Mouse (Mus musculus) R1 (cell line): ENCODE results near the gene Brd3.

Experiments used
- DNase-seq: peaks from one replicate; pipeline ENCODE4 v3.0.0-alpha.2; 2018; ENCODE audit warnings: low read depth, low spot score

Brd3 gene

DNA sequence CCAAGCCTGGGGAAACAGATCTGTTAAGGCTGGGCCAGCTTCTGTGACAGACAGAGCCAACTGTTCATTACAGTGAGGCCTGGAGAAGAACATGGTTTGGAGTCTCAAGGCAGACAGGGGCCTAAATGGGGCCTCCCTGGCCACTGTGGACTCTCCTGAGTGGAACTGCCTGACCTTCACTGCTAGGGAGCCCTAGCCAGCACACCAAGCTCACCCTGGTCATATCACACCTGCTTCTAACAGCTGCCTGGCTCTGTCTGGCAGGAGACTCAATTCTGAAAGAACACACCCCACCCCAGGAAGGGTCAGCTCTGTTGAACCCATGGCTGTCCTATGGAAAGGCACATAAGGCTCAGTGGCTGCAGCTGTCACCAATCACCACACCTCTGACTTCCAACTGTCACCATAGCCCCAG lies 36.3 kb downstream of the Brd3 start:
- DNase-seq, result no peak

DNA sequence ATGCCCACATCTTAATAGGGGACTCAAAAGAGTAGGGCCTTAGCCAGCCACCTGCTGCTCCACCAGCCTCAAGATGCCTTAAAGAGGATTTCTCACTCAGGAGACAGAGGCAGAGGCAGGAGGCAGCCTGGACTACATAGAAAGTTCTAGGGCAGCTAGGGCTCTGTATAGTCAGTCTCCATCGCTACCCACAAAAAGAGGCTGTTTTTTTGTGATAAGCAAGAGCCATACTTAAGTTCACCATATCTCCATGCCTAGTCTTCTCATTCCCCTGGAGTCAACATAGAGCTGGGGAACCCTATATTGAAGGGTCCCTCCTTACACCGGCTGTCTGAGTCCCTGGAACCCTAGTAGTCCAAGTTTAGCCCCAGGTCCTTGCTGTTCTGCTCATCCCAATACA lies 36.9 kb downstream of the Brd3 start:
- no peak for DNase-seq

DNA sequence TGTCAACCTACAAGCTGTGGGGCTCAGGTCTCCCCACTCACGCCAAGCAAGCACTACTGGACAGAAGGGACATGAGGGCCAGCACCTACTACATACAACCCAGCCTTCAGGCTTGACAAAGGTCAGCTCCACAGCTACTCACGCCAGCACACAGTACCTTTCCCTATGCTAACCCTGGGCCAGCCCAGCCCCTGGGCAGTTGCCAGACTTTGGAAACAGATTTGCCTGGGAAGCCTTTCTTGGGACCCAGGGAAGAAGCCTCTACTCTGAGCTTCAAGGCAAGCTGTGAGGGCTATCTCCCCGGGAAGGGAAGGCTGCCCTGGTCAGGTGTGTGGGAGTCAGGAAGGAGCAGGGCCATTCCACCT lies 37.5 kb downstream of the Brd3 start:
- no peak for DNase-seq

DNA sequence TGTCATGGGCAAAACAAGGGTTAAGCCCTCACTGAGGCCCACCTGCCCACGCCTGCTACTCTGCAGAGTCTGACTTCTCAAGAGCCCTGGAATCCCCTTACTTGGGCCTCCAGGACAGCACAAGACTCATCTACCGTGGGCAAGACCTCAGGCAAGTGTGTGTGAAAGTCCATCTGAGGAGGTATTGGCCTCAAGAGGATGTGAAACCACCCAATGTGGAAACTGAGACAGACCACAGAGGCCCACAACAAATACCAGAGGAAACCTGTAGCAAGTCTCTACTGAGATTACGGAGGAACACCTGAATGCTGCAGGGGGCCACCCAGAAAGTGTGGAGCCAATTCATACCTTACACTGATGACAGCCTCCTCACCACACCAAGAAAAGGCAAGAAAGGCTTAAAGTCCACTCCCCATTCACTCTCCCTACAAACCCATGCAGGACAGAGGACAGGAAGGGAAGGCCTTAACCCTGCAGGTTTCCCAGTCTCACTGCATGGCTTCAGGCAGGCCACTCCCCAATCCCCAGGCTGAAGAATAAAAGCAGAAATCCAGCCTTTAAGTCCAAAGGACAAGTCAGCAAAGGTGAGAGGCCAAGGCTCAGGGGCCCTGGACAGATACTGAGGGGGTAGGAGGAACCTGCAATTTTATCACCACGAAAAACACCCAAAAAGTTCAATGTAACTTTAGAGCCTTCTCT lies 38.0 kb downstream of the Brd3 start:
- DNase-seq, result no peak

DNA sequence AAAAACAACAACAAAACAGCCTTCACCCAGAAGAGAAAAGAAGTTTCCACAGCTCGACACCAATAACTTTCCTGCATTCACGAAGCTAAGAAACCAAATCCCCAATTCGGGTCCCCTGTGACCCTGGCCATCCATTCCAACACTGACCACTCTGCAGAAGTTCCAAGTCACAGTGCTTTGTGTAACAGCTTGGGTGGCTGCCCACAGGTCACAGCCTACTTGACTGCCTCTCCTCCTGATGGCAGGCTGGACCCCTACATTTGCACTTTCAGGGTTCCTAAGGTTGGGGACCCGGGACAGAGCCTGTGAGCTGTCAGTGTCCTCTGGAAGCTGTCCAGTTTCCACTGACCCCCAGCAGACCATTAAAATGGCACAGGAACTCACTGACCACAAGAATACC lies 44.6 kb downstream of the Brd3 start:
- DNase-seq, result no peak

DNA sequence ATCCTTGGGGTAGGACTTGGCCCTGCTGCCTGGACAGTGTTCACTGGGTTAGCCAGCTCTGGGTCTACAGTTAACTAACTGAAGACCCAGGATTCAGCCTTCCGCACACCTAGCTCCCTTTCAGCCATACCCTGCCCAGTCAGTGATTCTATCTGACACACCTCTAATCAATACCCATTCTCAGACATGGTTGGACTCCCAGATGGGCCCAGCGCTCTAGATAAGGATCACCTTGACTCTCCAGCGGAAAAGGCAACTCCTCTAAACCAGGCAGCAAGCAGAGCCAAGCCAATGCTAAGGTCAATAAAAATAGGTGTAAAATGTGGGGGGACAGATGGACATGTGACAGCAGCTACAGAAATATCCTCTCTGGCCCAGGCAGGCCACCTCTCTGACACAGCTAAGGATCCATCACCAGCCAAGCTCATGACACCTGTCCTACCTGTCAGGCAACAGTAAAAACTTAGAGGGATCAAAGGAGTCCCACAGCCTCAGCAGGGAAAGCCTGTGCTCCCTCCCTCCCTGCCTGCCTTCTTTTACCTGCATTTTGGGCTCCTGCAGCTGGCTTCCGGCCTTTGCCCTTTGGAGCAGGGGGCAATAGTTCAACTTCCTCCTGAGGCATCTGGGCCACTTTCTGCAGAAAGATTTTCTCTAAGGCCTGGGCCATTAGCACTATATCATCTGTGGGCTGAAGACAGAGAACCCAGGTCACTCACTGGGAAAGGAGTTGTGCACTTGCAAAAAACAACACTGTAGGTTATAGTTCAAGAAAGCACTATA lies 45.4 kb downstream of the Brd3 start:
- DNase-seq, result no peak

DNA sequence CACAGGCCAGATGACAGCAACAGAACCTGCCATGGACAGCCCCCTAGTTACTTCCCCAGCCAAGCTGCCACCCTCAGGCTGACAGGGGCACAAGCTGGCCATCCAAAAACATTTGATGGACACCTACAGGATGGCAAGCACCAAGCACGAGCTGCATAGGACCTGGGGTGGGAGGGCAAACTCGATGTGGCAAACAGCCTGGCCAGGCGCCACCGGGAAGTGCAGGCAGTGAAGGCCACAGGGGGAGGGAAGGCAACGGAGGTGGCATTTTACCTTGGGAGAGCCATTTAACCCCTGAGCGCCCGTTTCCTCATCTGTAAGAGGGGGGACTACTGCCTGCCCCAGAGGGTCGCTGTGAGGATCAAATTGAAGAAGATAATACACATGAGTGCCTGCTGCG lies 46.8 kb downstream of the Brd3 start:
- no peak for DNase-seq

DNA sequence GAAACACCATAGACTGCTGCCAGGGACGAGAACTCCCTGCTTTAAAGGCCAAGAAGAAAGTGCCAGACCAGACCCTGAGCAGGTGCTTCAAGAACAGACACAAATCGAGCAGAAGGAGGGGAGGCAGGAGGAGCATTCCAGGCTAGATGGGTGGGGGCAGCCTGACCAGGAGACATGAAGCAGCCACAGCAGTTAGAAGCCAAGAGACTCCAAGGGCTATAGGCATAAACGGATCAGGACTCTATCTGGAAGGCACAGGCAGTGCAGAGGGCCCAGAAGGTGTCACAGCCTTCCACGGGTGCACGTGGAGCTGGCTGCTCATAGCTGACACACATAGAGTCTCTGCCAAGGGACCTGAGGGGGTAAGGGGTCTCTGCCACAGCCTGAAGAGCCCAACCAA lies 47.3 kb downstream of the Brd3 start:
- DNase-seq, result no peak

DNA sequence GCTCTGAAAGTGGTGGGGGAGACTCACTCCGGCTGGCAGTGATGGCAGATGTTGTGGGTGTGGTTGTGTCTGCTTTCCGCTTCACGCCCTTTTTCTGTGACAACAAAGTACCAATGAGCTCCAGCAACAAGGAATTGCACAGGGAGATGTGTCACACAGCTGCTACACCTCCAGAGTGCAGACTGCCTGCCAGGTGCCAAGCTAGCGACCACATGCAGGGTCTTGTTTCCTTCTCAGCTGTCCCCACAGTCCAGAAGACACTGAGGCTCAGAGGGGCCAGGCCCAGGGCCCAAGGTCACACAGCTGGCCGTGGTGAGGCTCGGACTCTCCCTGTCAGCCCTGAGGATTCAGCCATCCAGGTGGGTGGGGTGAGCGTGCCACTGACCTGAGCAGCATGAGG lies 47.7 kb downstream of the Brd3 start:
- no peak for DNase-seq

DNA sequence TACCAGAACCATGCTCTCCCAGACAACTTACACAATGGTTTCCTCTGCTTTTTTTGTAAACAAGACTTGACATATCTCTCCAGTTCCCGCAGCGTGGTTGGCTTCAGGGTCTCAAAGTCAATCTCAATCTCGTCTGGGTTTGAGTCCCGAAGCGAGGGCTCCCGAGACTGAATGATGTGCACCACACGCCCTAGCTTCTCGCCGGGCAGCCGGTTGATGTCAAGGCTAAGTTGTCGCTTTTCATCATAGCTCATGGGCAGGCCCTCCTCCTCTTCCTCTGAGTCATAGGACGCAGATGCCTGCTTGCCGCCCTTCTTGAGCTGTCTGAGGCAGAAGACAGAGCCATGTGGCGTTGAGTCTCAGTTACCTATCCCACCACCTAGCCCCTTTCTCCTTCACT lies 57.2 kb downstream of the Brd3 start:
- no peak for DNase-seq

DNA sequence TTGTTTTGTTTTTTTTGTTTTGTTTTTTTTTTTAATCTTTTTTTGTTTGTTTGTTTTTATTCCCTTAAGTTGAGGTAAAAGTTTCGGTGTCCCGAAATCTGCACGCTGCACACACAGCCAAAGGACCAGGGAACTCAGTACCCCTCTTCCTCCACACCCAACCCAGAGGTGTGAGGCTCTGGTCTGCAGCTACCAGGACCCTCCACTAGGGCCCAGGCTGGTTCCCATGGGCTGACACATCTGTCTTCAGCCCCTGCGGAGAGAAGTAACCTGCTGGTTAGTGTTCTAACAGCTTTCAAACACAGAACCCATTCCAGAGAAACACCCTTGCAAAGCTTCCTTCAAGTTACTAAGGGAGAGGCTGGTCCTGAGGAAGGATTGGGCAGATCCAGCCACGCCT lies 59.7 kb downstream of the Brd3 start:
- DNase-seq, result peak; percentile 69

DNA sequence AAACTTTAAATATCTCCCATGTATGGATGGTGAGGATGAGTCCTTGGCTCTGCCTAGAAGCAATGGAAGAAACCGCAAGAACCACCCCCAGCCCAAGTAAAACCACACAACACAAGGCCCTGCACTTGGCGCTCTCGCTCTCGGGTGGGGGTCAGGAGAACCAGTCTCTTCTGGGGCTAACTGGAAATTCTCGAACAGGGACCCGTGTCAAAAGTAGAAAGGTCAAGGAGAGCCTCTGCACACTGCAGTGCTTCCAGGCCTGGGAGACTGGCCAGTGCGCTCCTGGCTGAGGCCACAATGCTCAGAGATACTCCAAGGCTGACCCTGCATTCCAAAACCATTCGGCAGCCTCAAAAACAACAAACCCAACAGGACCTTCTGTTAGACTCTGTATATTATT lies 60.6 kb downstream of the Brd3 start:
- no peak for DNase-seq

DNA sequence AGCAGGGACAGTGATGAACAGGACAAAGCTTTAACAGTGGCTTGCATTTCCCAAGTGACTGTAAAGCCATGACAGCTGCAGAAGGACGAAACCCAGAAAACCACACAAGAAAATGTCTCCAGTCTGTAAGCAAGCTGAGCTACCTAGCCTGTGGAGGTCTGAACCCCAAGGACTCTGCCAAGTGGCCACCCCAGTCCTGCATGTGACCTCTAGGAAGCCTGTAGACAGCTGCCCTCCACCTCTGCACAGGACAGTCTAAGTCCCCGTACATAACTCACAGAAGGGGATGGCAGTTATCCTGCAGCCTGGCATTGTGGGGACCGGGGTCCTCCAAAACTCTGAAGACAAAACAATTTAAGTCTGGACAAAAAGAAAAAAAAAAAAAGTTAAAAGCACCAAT lies 61.6 kb downstream of the Brd3 start:
- no peak for DNase-seq

DNA sequence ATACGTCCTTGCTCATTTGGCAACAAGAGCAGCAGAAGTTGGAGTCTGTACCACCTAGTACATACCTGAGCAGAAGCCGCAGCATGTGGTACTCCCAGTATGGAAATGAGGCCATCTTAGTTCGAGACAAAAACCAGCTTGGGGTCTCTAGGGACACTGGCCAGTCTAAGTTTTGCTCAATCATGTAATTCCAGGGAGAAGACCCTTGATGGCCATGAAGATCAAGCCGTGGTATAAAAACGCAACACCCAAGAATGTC lies 64.1 kb downstream of the Brd3 start:
- no peak for DNase-seq

DNA sequence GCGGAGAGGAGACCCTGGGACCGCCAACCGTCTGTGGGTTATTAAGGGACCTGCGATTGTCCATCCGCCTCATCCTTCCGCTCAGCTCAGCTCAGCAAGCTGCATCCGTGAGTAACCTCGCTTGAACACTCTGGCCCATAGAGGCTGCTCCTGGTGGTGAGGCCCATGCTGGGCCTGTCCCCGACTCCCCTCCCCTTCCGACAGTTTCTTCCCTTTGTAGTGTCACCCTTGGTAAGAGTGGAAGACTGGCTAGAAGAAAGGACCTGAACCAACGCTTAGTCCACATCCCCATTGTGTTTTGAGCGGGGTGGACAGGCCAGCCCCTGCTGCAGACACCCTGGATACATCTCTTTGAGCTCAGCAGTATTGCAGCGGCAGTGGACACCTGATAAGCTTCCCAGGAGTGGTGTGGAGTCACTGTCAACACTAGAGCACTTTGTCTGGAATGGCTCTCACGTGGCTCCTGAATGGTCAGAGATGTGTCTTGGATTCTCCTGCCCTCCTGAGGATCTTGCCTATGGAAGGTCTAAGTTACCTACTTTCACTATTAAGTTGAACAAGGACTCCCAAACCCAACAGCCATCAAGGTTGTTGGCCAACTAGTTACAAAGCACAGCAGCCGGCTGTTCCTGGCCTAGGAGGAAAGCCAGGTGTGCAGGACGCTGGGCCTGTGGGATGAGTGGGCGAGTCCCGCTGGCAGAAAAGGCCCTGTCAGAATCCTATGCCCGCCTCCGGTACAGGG lies 64.6 kb downstream of the Brd3 start:
- DNase-seq, result no peak

DNA sequence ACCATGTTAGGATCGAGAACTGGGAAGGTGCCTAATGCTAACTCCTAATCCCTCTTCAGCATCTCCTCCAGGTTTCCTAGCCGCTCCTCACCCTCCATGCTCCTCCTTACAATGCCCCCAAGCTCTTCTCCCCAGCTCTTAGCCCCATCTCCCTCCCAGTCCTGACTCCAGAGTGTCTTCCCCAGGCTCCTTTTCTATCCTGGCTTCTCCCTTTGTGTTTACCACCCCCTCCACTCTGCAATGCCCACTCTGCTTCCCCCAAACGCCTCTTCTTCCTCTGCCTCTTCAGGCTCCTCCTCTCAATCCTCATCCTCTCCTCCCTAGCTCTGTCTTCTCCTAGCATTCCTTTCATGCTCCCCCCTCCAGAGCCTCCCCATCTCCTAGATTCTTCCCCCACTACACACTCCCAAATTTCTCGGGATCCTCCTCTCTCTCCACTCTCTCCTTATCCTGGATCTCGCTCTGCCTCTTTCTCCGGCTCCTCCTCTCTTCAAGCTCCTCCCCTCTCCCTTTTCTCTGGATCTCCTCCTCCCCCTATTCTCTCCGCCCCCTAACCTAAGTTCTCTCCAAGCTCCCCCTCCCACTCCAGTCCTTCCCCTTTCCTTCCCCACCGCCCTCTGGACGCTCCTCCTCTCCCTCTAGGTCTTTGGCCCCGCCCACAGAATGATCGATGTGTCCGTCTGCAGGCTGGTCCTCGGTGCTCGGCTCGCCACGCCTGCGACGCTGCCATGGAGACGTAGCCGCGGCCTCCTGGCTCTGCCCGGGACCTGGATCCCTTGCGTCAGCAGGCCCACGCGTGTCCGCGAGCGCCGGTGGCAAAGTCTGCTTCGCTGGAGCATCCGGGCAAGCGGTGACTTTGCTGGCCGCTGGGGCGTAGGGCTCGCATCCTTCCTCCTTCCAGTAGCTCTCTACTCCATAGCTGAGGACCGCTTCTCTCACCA lies 65.4 kb downstream of the Brd3 start, which contains the start of gene Brd3os:
Gene Brd3os (plus strand): TSS at position 558 of the 941 bp plus-strand sequence.
- peak; percentile 100 for DNase-seq

DNA sequence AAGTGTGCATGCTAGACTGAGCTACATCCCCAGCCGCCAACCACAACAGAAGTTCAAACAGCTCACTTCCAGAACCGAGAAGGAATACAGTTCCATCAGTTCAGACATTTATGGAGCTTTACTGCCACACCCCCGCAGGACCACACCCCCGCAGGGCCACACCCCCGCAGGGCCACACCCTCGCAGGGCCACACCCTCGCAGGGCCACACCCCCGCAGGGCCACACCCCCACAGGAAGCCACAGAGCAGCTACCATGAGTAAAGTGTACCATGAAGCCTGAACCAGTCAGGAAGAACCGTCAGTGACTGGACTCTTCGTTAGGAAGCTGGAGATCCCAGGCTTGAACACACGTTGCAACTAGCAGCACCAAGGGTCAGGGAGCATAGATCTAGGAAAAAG lies 69.2 kb downstream of the Brd3 start:
- peak; percentile 68 for DNase-seq

DNA sequence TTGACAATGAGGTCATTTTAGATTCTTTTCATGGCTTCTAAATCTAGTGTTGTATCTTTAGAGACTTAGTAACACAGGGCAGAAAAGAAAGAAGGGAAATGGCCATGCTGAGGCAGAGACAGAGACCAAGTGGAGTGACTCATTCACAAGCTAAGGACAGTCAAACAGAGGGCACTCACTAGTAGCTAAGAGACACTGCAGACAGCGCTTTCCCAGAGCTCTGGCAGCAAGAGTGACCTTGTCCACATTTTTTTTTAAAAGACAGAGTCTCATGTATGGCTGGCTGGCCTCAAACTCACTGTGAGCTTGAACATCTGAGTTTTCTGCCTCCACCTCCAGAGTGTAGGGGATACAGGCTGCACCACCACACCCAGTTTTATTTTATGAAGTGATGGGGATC lies 69.6 kb downstream of the Brd3 start:
- no peak for DNase-seq

DNA sequence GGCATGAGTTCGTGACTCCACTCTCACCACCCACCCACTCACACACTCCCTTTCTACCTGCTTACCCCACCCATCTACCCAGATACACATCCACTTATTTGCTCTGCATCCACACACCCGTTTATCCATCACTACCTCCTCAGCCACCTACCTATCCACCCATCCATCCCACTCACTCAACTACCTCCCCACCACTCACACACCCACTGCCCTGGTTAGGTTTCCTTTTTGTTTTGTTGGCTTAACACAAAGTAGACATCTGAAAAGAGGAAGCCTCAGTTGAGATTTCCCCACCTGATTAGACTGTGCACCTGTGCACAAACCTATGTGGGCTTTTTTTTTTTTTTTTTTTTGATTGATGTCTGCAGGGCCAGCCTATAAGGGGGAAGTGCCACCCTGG lies 74.9 kb downstream of the Brd3 start:
- no peak for DNase-seq

DNA sequence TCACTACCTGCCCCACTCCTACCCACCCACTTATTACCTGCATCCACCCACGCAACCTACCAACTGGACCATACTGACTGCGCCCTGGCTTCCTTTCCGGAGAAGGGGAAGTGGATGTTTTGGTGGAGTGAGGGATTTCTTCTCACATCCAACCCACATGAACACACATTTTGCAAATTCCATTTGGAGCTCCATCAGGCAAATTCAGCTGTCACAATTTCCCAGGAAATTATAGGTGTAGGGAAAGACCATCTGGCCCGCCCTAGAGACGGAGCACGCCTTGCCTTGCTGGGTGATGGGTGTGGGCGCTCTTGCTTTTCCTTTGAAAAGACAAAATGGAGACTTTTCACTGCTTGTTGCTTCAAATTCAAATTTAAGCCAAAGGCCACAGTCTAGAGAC lies 76.8 kb downstream of the Brd3 start:
- DNase-seq, result no peak

DNA sequence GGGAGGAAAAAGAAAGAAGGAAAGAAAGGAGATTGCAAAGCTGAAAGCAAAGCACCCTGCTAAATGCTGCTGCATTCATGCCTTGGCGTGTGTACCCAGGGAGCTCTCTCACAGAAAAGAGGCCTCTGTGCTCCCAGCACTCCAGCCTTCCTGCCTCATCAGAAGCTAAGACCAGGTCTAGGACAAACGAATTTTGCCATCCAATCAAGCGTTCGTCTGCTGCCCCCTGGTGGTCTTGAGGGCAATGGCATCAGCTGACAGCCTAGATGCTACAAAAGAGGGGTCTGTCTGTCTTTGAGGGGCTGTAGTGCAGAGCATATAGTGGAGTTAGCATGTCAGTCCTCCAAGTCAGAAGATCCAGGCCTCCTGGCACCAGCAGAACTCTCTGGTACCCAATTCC lies 79.4 kb downstream of the Brd3 start:
- DNase-seq, result peak; percentile 89
